Mouse (Mus musculus) C2C12 (cell line): Measurements from ENCODE around the gene Tln1. TPM values are rescaled to one million over a fixed set of nuclear protein-coding genes. Genes with fewer than 3 reads are reported as not detected.

Experiments used
- H3K27me3 ChIP-seq: one replicate; pipeline ENCODE4 v1.6.1; 2011; ENCODE audit not compliant: control insufficient read depth, insufficient read depth, insufficient read length
- H3K36me3 ChIP-seq: one replicate; pipeline ENCODE4 v1.6.1; 2011; ENCODE audit not compliant: control insufficient read depth, insufficient read depth
- H3K4me3 ChIP-seq: one replicate; pipeline ENCODE4 v1.5.1; 2011; ENCODE audit warnings: mild to moderate bottlenecking, control low read depth; ENCODE audit not compliant: poor library complexity, insufficient read depth, severe bottlenecking
- H3K79me2 ChIP-seq: one replicate; pipeline ENCODE4 v1.6.1; 2011; ENCODE audit not compliant: control insufficient read depth, insufficient read depth
- H3K79me3 ChIP-seq: one replicate; pipeline ENCODE4 v1.6.1; 2011; ENCODE audit warnings: low read depth, control low read depth
- H3ac ChIP-seq: one replicate; pipeline ENCODE3; 2011; ENCODE audit warnings: low read depth; ENCODE audit not compliant: control insufficient read depth, insufficient read length
- CEBPB ChIP-seq: IDR thresholded peaks from one replicate; pipeline ENCODE4 v1.6.1; 2011; ENCODE audit warnings: low read depth, mild to moderate bottlenecking, control low read depth, moderate library complexity
- CTCF ChIP-seq: IDR thresholded peaks from one replicate; pipeline ENCODE4 v1.5.1; 2011; ENCODE audit not compliant: control insufficient read depth, insufficient read depth, insufficient read length
- FOSL1 ChIP-seq: IDR thresholded peaks from one replicate; pipeline ENCODE4 v1.8.0; 2011; ENCODE audit warnings: mild to moderate bottlenecking, low read length; ENCODE audit not compliant: poor library complexity, insufficient read depth, severe bottlenecking
- MAX ChIP-seq: IDR thresholded peaks from one replicate; pipeline ENCODE4 v1.6.1; 2011; ENCODE audit warnings: mild to moderate bottlenecking, control low read depth
- MYOD1 ChIP-seq: IDR thresholded peaks from one replicate; pipeline ENCODE4 v1.6.1; 2011; ENCODE audit warnings: low read depth; ENCODE audit not compliant: control insufficient read depth, insufficient read length
- MYOG ChIP-seq: IDR thresholded peaks from one replicate; pipeline ENCODE4 v1.6.1; 2011; ENCODE audit not compliant: control insufficient read depth, insufficient read length; ENCODE audit errors: extremely low read depth
- USF1 ChIP-seq: IDR thresholded peaks from one replicate; pipeline ENCODE4 v1.6.1; 2011; ENCODE audit warnings: low read depth, mild to moderate bottlenecking, control low read depth, moderate library complexity
- polyA plus RNA-seq: library from polyadenylated mRNA; unstranded; fragments of >200 nt; fragmentation: generic; extraction: Trizol; gene quantifications from one replicate; pipeline ENCODE4 v1.2.1, GENCODE M21; 2012; ENCODE audit warnings: missing spikeins

The Tln1 gene
- polyA plus RNA-seq, 1 experiment, result 158 TPM

- peak overlapping the region; percentile 86 for H3K4me3 ChIP-seq
- H3K79me3 ChIP-seq, result peaks cover 35% of the 10 kb centered on the region
- H3K79me2 ChIP-seq, result peaks cover 54% of the 10 kb centered on the region
- peaks cover 33% of the 10 kb centered on the region for H3K36me3 ChIP-seq
- H3ac ChIP-seq, result peak overlapping the region; percentile 86
- TF ChIP-seq USF1, result no peak
- TF ChIP-seq CEBPB, result no peak
- no peak for TF ChIP-seq CTCF
- no peak for TF ChIP-seq MYOD1
- TF ChIP-seq FOSL1, result no peak
- no peak for TF ChIP-seq MAX
- no peak for TF ChIP-seq MYOG
- H3K27me3 ChIP-seq, result no peaks in the 10 kb centered on the region
Observed at GRCm38 (mm10) chr4:43562769-43563600, 494 bp upstream of the Tln1 start.

- H3K4me3 ChIP-seq, result peak overlapping the region; percentile 86
- H3K79me3 ChIP-seq, result peaks cover 50% of the 10 kb centered on the region
- peaks cover 27% of the 10 kb centered on the region for H3K36me3 ChIP-seq
- no peaks in the 10 kb centered on the region for H3K27me3 ChIP-seq
- H3K79me2 ChIP-seq, result peaks cover 69% of the 10 kb centered on the region
- peak overlapping the region; percentile 86 for H3ac ChIP-seq
- TF ChIP-seq MYOG (no peak), MAX (no peak), USF1 (no peak), MYOD1 (no peak), CTCF (no peak), CEBPB (no peak), FOSL1 (no peak)
Observed at GRCm38 (mm10) chr4:43561436-43561996, 975 bp downstream of the Tln1 start.

- H3K79me2 ChIP-seq, result peaks cover 74% of the 10 kb centered on the region
- H3K4me3 ChIP-seq, result peak overlapping the region; percentile 86
- peaks cover 28% of the 10 kb centered on the region for H3K36me3 ChIP-seq
- no peaks in the 10 kb centered on the region for H3K27me3 ChIP-seq
- peaks cover 55% of the 10 kb centered on the region for H3K79me3 ChIP-seq
- H3ac ChIP-seq, result peak overlapping the region; percentile 77
- TF ChIP-seq MYOG, result no peak
Observed at GRCm38 (mm10) chr4:43560976-43561375, 1.5 kb downstream of the Tln1 start.

- H3K4me3 ChIP-seq, result peak overlapping the region; percentile 86
Observed at GRCm38 (mm10) chr4:43560243-43560611, 2.3 kb downstream of the Tln1 start.

GRCm38 (mm10) chr4:43559519-43560242 is 2.8 kb downstream of the Tln1 start:
- Histone ChIP-seq H3ac (peak overlapping the region; percentile 86), H3K27me3 (no peaks in the 10 kb centered on the region), H3K4me3 (peak overlapping the region; percentile 86), H3K79me2 (peaks cover 87% of the 10 kb centered on the region), H3K36me3 (peaks cover 28% of the 10 kb centered on the region), H3K79me3 (peaks cover 59% of the 10 kb centered on the region)
- TF ChIP-seq CTCF, result no peak
- TF ChIP-seq USF1, result no peak
- TF ChIP-seq MYOD1, result peak; percentile 78
- TF ChIP-seq CEBPB, result peak; percentile 88
- no peak for TF ChIP-seq FOSL1
- no peak for TF ChIP-seq MAX
- TF ChIP-seq MYOG, result no peak

More at GRCm38 (mm10) chr4:43560243-43560611, 2.3 kb downstream of the Tln1 start:
- H3K27me3 ChIP-seq, result no peaks in the 10 kb centered on the region
- TF ChIP-seq MAX (peak; percentile 30), MYOD1 (no peak), USF1 (no peak), CTCF (no peak), MYOG (no peak)
- peaks cover 58% of the 10 kb centered on the region for H3K79me3 ChIP-seq
- H3ac ChIP-seq, result peak overlapping the region; percentile 27
- H3K36me3 ChIP-seq, result peaks cover 28% of the 10 kb centered on the region
- peaks cover 81% of the 10 kb centered on the region for H3K79me2 ChIP-seq
